Mouse (Mus musculus) E14TG2a.4 (cell line): ENCODE data around the gene Pdhb.

Source experiments
- CTCF ChIP-seq: conservative IDR thresholded peaks from 2 replicates; pipeline ENCODE4 v1.5.1; 2014; ENCODE audit warnings: low read length
- POU5F1 ChIP-seq: IDR thresholded peaks from 2 replicates; pipeline ENCODE4 v1.6.1; 2014; ENCODE audit warnings: low read length, borderline replicate concordance

DNA sequence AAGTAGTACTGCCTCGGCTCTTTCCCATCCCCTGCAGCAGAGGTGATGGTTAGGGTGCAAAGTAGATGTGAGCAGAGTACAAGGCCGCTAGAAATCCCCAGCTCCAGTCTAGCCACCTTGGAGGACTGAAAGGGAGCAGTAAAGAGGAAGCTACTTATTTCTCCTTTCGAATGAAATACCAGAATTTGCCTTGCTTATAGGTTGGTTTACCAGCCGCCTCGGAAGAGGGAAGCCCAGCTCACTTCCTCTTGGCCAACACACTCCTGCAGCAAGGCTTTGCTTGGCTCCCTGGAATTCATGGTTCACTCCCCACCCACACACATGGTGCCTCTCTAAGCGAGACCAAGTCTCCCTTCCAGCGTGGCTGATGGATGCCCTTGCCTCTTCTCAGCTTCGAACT lies 40.0 kb downstream of the Pdhb start:
- TF ChIP-seq CTCF (no peak), POU5F1 (no peak)
